Mouse (Mus musculus) lung, postnatal 0 days (tissue): Measurements from ENCODE around the gene Kcnj10.

ENCODE experiments used
- CTCF ChIP-seq: IDR thresholded peaks from 2 replicates; pipeline ENCODE4 v1.5.1; 2016; ENCODE audit warnings: antibody characterized with exemption, mild to moderate bottlenecking
- EP300 ChIP-seq: IDR thresholded peaks from 2 replicates; pipeline ENCODE4 v1.6.1; 2016; ENCODE audit warnings: antibody characterized with exemption, mild to moderate bottlenecking, control low read depth

DNA sequence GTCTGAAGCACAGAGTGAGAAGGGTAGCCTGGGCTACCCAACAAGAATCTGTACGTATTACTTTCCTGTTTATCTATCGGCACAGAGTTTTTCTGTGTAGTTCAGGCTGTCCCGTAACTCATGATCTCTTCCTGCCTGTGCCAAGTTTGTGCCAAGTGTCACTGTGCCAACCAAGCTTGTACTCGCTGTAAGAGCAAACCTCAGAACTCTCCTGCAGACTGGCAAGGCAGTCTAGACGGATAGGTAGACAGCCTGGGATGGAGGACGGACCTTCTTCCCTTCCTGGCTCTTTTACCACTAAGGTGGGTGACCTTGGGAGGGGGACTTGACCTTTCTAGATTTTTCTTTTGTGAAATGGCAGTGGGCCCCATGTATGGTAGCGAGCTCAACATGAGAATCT, 74.1 kb downstream of the Kcnj10 start:
- TF ChIP-seq CTCF (no peak), EP300 (no peak)
